Mouse (Mus musculus) urinary bladder, postnatal 14 days (tissue): ENCODE measurements around the gene Ankrd33b.

ENCODE experiments used
- DNase-seq: peaks from one replicate; pipeline ENCODE4 v3.0.0; 2021; ENCODE audit warnings: low spot score

Gene Ankrd33b

DNA sequence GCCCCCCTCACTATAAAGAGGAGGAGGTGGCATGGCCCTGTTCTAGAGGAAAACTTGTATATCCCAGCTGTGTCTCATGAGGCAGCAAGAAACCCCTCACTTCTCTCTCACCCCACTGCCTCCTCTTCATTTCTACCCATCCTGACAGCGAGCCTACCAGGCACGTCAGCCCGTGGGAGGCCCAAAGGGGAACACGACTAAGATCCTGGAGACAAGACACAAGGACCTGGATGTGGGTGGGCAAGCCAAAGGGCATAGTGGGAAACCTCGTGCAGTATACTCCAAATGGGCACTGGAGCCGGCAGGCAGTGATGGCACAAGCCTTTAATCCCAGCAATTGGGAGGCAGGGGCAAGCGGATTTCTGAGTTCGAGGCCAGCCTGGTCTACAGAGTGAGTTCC is 1.0 kb upstream of the Ankrd33b start:
- DNase-seq, result no peak

DNA sequence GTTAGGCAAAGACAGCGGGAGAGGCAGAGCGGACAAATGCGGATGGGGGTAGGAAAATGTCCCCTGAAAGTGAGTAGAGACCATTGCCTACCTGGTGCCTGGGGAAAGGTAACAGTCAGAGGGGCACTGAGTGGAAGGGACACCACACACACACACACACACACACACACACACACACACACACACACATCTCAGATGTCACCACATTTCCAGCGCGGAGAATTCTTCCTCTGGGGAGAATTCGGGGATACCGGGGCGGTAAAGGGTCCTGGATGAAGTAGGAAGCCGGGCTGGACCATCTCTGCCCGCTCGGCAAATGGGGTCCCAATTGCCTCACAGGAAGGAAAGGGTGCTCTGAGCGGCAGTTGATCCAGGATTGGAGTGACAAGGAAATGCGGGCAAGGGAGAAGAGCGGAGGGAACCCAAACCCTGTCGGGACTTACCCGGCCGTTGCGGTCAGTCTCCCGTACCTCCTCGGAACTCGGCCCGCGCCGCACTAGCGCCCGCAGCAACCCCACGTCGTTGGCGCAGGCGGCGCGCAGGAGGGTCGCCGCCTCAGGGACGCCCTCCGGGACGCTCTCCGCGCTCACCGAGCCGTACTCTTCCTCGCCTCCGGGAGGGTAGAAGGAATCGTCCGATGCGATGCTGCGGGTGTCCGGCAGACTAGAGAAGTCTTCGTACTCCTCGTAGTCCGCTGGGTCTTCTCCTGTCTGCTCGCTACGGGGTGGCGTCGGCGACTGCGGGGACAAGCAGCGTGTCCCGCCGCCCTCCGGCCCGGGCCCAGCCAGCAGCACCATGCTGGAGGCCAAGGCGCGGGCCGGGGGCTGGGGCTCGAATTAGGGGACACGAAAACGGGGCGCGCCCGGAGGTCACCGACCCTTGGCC is 688 bp downstream of the Ankrd33b start:
- no peak for DNase-seq

DNA sequence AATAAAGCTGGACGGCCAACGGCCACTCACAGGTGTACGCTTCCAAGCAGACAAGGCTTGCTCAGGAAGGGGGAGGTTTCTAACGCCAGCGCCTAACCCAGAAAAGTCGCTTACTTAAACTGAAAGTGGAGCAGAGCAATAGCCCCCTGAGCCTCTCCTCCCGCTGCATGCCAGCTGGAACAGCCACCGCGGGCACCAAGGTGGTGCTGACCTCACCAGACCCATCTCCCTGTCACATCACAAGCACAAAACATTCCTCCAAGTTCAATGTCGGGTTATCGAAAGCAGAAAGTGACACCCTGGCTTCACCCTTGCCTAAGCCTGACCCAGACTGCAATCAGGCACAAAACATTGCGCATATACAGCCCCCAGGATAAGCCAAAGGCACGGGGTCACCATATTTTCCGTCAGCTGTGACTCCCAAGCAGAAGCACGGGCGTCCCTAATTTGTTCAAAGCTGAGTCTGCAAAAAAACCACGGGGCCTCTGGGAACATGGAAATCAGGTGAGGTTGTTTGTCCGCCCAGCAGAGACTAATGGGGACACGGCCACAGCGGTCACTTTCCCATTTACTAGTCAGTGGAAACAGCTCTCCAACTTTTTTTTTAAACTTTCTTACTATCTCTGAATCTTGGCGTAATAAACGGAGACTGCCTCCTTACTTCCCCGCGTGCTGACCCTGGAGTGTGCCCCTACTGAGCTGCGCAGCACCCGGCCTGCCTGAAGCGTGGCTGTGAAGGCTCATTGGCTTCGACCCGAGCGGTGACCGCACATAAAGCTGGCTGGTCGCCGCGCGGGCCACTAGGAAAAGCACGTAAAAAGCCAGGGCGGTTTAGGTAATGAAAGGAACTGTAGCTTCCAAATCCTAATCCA is 1.6 kb downstream of the Ankrd33b start:
- no peak for DNase-seq

DNA sequence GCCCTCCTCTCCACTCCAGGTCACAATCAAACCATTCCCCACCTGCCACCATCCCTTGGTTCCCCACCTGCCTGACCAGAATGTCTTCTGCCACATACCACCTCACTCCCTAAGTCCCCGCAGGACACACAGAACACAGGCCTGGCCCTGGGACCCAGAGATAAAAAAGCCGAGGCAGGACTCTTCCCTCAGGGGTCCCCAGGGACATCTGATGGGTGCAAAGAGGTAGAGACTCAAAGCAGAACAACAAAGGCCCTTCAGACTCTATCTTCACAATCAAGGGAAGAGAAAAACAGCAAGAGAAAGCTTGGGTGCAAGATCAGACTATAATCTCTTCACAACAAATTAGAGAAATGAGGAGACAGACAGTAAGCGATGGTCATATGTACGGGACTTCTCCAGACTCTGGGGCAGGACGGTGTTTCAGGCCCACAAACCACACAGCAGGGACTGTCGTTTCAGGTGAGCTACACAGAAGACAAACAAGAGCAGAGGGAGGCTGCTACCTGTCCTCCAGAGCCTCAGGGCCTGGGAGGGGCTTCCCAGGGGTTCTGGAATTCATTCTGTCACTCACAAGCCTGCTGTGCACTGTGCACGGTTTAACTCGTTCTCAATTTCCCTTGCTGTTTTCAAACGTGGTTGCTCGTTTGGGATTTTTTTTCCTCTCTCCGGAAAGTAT is 2.3 kb downstream of the Ankrd33b start:
- DNase-seq, result no peak

GRCm38 (mm10) chr15:31364396-31364795 is 3.1 kb downstream of the Ankrd33b start:
- no peak for DNase-seq

GRCm38 (mm10) chr15:31363981-31364361 is 3.6 kb downstream of the Ankrd33b start:
- DNase-seq, result no peak

- DNase-seq, result no peak
Observed at GRCm38 (mm10) chr15:31363241-31363980, 4.1 kb downstream of the Ankrd33b start.

DNA sequence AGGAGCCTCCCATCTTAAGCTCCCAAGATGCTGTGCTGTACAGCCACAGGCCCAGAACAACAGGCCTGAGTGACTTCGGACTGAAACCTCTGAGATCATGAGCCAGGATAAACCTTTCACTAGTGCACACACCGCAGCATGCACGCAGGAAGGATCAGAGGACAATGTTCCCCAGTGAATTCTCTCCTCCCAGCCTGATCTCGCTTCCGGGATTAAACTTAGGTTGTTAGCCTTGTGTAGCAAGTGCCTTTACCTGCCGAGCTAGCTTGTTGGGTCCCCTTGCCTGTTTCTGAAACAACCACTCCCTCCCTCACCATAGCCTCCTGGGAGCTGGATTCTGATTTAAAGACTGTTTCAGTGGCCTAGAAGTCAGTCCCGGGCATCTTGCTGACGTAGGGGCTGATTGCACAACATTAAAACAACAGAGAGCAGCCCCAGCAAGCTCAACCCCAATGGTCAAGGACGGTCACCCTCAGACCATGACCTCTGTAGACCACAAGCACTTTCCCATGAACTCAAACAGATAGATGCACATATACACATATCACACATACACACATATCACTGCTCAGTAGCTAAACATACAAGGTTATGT is 6.2 kb downstream of the Ankrd33b start:
- no peak for DNase-seq

DNA sequence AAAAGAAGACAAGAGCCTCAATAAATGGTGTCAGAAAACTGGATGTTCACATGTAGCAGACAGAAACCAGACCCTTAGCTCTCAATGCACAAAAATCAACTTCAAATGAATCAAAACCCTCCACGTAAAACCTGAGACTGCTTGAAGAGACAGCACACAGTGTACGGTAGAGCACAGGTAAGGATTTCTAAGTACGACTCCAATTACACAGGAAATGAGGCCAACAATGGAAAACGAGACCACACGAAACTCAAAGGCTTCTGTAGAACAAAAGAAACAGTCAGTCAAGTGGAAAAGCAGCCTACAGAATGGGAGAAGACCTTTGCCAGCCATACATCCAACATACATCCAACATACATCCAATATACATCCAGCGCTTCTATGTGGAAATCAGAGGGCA is 6.9 kb downstream of the Ankrd33b start:
- no peak for DNase-seq

- no peak for DNase-seq
Observed at GRCm38 (mm10) chr15:31359805-31360204, 7.7 kb downstream of the Ankrd33b start.

GRCm38 (mm10) chr15:31352494-31353279 is 14.8 kb downstream of the Ankrd33b start:
- no peak for DNase-seq

DNA sequence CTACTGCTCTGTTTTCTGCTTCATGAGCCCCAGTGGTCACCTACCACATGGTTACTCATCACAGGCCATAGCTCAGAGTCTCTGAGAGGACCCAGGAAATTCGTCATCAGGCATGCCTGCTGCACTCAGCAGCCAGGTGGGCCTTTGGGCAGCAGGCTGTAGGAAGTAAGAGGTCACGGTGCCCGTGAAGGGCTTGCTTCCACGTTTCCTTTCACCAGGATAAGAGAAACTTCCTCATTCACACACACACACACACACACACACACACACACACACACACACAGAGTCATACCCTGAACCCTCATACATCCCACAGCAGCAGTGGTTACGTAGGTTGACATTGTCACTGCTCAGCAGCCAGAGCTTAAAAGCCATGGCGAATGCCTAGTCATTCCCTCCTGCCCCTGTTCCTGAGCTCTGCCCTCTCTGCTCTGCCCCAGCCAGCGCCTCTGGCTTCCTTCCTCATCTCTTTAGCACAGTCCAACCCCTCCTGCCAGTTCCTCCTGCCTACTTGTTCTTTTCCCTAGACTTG is 17.6 kb downstream of the Ankrd33b start:
- DNase-seq, result no peak

DNA sequence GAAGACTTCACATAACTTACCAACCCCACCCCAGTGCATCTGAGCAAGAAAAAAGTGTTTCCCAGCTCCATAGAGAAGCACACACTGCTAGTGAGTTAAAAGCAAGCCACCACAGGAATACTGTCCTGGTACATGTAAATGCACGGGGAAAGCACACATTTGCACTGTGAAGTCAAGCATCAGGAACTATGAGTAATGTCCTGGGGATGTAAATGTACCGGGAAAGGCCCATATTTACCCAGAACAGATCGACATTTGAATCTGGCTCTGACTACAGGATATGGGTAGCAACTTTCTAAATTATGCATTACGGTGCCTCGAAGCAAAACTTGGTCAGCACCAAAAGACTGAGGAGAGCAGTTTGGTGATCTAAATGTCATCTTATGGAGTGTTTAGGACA is 18.5 kb downstream of the Ankrd33b start:
- no peak for DNase-seq

GRCm38 (mm10) chr15:31348241-31348640 is 19.3 kb downstream of the Ankrd33b start:
- DNase-seq, result no peak

- no peak for DNase-seq
Observed at GRCm38 (mm10) chr15:31346508-31346907, 21.0 kb downstream of the Ankrd33b start.

DNA sequence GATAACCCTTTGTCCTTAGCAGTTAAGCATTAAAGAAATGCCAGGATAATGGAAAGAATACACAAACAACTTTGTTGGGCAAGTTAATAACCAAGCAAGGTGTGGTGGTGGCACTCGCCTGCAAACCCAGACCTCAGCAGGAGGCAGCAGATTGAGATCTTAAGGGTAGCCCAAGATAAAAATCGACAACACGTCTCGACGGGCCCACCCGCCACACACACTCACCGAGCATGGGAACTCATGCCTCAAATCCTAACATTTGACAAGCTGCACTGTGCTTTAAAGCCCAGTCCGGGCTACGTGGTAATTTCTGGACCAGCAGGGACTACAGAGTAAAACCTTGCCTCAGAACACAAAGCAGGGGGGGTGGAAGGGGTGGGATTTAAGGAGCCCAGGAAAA is 22.2 kb downstream of the Ankrd33b start:
- DNase-seq, result peak; percentile 51

DNA sequence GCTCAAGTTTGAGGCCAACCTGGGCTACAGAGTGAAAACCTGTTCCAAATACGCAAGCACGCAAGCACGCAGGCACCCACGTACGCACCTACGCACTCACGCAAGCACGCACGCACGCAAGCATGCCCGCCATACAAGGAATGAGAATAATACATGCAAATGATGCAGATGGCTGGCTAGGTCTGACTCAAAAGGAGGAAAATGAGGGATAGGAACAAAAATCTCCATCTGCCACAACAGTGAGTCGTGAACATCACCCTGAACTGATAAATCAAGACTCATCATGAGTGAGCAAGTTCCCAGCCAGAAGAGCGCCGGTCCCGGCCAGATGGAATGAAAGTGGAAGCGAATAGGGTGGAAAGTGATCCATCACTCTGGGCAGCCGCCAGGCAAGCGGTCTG is 22.7 kb downstream of the Ankrd33b start:
- no peak for DNase-seq

DNA sequence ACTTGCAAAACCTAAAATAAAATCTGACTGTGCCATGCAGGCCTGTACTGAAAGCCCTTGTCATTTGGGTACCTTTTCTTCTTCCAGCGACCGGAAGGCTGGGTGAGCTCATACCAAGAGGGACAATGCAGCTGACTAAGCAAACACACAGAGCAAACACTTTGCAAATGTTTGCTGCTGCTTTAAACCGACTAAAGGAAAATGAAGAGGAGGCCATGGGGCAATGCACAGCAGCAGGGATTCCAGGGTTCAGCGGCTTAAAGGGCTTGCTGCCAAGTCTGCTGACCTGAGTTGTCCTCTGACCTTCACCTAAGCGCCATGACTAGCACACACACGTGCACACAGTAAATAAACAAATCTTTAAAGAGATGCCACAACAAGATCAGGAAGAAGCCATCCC is 23.9 kb downstream of the Ankrd33b start:
- DNase-seq, result peak; percentile 10

- no peak for DNase-seq
Observed at GRCm38 (mm10) chr15:31342496-31342901, 25.0 kb downstream of the Ankrd33b start.

- no peak for DNase-seq
Observed at GRCm38 (mm10) chr15:31342001-31342400, 25.5 kb downstream of the Ankrd33b start.
